Mouse (Mus musculus) regulatory T cell (primary cell): ENCODE results near the gene Depdc5.
"Not testable (repeated sequence)": the region's sequence is repeated elsewhere in the genome, so short reads cannot be mapped to it uniquely, and the experiment has no call there.

Source experiments
- in situ Hi-C: fragments of 300-600 bp; cut with MboI, MseI; formaldehyde crosslinking; loops from one replicate; pipeline ENCODE4 v1.15.1; 2025; ENCODE audit warnings: high pct_unique_total_duplicates

Depdc5 gene

GRCm38 (mm10) chr5:32886739-32887138, 23.2 kb downstream of the Depdc5 start:
- in situ Hi-C loops = loop anchor here (5.0 kb wide), 1 partner anchor 69 kb away; no protein-coding TSS in a partner anchor

- in situ Hi-C loops = no loop called here
These were observed 44.0 kb downstream of the Depdc5 start for GRCm38 (mm10) chr5:32907496-32907895.

- in situ Hi-C loops = no loop called here
These were observed 50.6 kb downstream of the Depdc5 start for GRCm38 (mm10) chr5:32914071-32914470.

GRCm38 (mm10) chr5:32919281-32919680, 55.8 kb downstream of the Depdc5 start:
- in situ Hi-C loops = not testable (repeated sequence)

- in situ Hi-C loops = no loop called here
These were observed 59.4 kb downstream of the Depdc5 start for GRCm38 (mm10) chr5:32922906-32923305.

- in situ Hi-C loops = no loop called here
These were observed 67.3 kb downstream of the Depdc5 start for GRCm38 (mm10) chr5:32930761-32931160.

- in situ Hi-C loops = loop anchor here (5.0 kb wide), 1 partner anchor 98 kb away; no protein-coding TSS in a partner anchor
These were observed 71.2 kb downstream of the Depdc5 start for GRCm38 (mm10) chr5:32934654-32935053.

GRCm38 (mm10) chr5:32940586-32940985, 77.1 kb downstream of the Depdc5 start:
- in situ Hi-C loops = no loop called here

- in situ Hi-C loops = no loop called here
These were observed 77.9 kb downstream of the Depdc5 start for GRCm38 (mm10) chr5:32941209-32941924.

- in situ Hi-C loops = no loop called here
These were observed 86.6 kb downstream of the Depdc5 start for GRCm38 (mm10) chr5:32950077-32950476.

- in situ Hi-C loops = no loop called here
These were observed 87.3 kb downstream of the Depdc5 start for GRCm38 (mm10) chr5:32950702-32951274.

- in situ Hi-C loops = no loop called here
These were observed 92.2 kb downstream of the Depdc5 start for GRCm38 (mm10) chr5:32955716-32956115.

- in situ Hi-C loops = no loop called here
These were observed 98.1 kb downstream of the Depdc5 start for GRCm38 (mm10) chr5:32961616-32962015.

- in situ Hi-C loops = no loop called here
These were observed 99.1 kb downstream of the Depdc5 start for GRCm38 (mm10) chr5:32962581-32962980.

- in situ Hi-C loops = no loop called here
These were observed 113.0 kb downstream of the Depdc5 start for GRCm38 (mm10) chr5:32976541-32976940.

GRCm38 (mm10) chr5:32977179-32977578, 113.7 kb downstream of the Depdc5 start:
- in situ Hi-C loops = no loop called here

GRCm38 (mm10) chr5:32985379-32985778, 121.9 kb downstream of the Depdc5 start:
- in situ Hi-C loops = no loop called here

- in situ Hi-C loops = no loop called here
These were observed 124.4 kb downstream of the Depdc5 start for GRCm38 (mm10) chr5:32987873-32988272.

GRCm38 (mm10) chr5:32989959-32990640, 126.6 kb downstream of the Depdc5 start:
- in situ Hi-C loops = no loop called here

- in situ Hi-C loops = no loop called here
These were observed 127.7 kb downstream of the Depdc5 start for GRCm38 (mm10) chr5:32991152-32991551.

GRCm38 (mm10) chr5:32994471-32994870, 131.0 kb downstream of the Depdc5 start:
- in situ Hi-C loops = no loop called here

- in situ Hi-C loops = no loop called here
These were observed 132.3 kb downstream of the Depdc5 start for GRCm38 (mm10) chr5:32995756-32996155.

GRCm38 (mm10) chr5:32996560-32996959, 133.1 kb downstream of the Depdc5 start:
- in situ Hi-C loops = no loop called here
